Mouse (Mus musculus) G1E (cell line): ENCODE measurements around the gene Slc38a2. TPM values are rescaled to one million over a fixed set of nuclear protein-coding genes. Genes with fewer than 3 reads are reported as not detected.

Experiments used
- ATAC-seq: 2 replicates; pipeline ENCODE4 v1.8.0; 2016; ENCODE audit warnings: mild to moderate bottlenecking; ENCODE audit not compliant: insufficient number of reproducible peaks, poor library complexity, low FRiP score, severe bottlenecking; ENCODE audit errors: extremely low read depth
- DNase-seq: peaks from one replicate; pipeline ENCODE4 v3.0.0; 2012; ENCODE audit warnings: low spot score
- H3K27me3 ChIP-seq: 2 replicates; pipeline ENCODE4 v1.6.1; 2012; ENCODE audit warnings: mild to moderate bottlenecking, low read length, inconsistent platforms; ENCODE audit not compliant: insufficient read depth
- H3K36me3 ChIP-seq: replicated peaks from 2 replicates; pipeline ENCODE3; 2012; ENCODE audit warnings: mild to moderate bottlenecking, inconsistent platforms
- H3K4me1 ChIP-seq: 2 replicates; pipeline ENCODE4 v1.6.1; 2012; ENCODE audit warnings: low read depth, low read length, inconsistent platforms, mixed read lengths; ENCODE audit not compliant: insufficient read depth
- H3K4me3 ChIP-seq: 2 replicates; pipeline ENCODE4 v1.5.1; 2012; ENCODE audit warnings: low read depth, mild to moderate bottlenecking, inconsistent platforms, low read length, moderate library complexity, mixed read lengths
- H3K9me3 ChIP-seq: replicated peaks from 2 replicates; pipeline ENCODE4 v1.6.1; 2012; ENCODE audit warnings: inconsistent platforms
- CTCF ChIP-seq: IDR thresholded peaks from 2 replicates; pipeline ENCODE4 v1.5.1; 2012; ENCODE audit warnings: low read depth, low read length, inconsistent platforms, mixed read lengths
- GATA1 ChIP-seq: IDR thresholded peaks from 2 replicates; pipeline ENCODE4 v1.6.1; 2012; ENCODE audit warnings: borderline replicate concordance, low read length, inconsistent platforms, mixed read lengths
- GATA2 ChIP-seq: IDR thresholded peaks from 2 replicates; pipeline ENCODE4 v1.6.1; 2012; ENCODE audit warnings: low read depth, low read length, inconsistent platforms, borderline replicate concordance
- POLR2AphosphoS5 ChIP-seq: IDR thresholded peaks from 2 replicates; pipeline ENCODE4 v1.6.1; 2012; ENCODE audit warnings: low read depth, low read length, inconsistent platforms; ENCODE audit not compliant: insufficient replicate concordance
- TAL1 ChIP-seq: conservative IDR thresholded peaks from 2 replicates; pipeline ENCODE4 v1.6.1; 2012; ENCODE audit warnings: low read depth, low read length, inconsistent platforms, mixed read lengths
- polyA plus RNA-seq: library from polyadenylated mRNA; stranded (reverse); fragments of >175 nt; gene quantifications from 2 replicates; pipeline ENCODE4 v1.2.3, GENCODE M21; 2012
- total RNA-seq, 2 experiments: library from RNA; stranded (forward) in 1 of 2; stranded (reverse) in 1 of 2; fragments of 200-1000 nt in 1 of 2; fragments of >200 nt in 1 of 2; fragmentation: Nextera tagmentation in 1 of 2; gene quantifications; 2 replicates each; pipeline ENCODE4 v1.2.3; 2014 to 2017

The Slc38a2 gene
- total and polyA plus RNA-seq, 3 experiments: 24.1 to 146 (median 104) TPM

DNA sequence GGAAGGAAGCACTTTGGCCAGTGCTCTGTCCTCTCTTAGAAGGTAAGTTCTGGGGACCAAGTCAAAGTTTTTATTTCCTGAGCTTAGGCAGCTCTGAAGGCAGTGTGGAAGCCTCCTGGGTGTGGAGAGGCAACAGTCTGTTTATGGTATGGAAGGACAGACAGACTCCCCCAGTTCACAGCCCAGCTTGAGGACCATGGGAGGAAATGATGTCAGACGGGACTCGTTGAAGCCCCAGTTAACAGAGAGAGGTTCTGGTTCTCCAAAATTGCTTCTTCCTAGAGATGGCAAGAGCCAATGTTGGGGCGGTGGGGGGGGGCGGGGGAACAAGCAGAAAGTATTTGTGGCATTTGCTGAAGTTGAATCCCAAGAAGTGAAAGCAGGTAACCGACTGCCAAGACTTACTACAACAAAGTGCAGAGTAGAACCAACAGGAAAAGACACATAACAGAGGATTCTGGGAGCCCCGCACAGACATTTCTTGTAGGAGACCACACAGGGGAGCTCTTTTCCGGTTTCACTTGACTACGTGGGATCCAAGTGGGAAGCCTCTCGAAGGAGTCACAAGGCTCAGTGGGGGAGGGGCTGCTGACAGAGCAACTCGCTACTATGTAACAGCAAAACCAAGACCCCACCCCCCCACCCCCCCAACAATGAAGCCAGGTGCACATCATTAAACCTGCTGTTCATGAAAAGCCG is 15.2 kb downstream of the Slc38a2 start:
- DNase-seq (no peak), ATAC-seq (no peak)
- Histone ChIP-seq H3K4me3 (no peak overlapping the region), H3K36me3 (peaks cover 23% of the 10 kb centered on the region), H3K9me3 (no peaks in the 10 kb centered on the region), H3K4me1 (peaks cover 14% of the 10 kb centered on the region), H3K27me3 (peaks cover 2% of the 10 kb centered on the region; the same call in 1 of the 2 replicates)
- TF ChIP-seq CTCF (no peak), GATA1 (no peak), TAL1 (no peak)

DNA sequence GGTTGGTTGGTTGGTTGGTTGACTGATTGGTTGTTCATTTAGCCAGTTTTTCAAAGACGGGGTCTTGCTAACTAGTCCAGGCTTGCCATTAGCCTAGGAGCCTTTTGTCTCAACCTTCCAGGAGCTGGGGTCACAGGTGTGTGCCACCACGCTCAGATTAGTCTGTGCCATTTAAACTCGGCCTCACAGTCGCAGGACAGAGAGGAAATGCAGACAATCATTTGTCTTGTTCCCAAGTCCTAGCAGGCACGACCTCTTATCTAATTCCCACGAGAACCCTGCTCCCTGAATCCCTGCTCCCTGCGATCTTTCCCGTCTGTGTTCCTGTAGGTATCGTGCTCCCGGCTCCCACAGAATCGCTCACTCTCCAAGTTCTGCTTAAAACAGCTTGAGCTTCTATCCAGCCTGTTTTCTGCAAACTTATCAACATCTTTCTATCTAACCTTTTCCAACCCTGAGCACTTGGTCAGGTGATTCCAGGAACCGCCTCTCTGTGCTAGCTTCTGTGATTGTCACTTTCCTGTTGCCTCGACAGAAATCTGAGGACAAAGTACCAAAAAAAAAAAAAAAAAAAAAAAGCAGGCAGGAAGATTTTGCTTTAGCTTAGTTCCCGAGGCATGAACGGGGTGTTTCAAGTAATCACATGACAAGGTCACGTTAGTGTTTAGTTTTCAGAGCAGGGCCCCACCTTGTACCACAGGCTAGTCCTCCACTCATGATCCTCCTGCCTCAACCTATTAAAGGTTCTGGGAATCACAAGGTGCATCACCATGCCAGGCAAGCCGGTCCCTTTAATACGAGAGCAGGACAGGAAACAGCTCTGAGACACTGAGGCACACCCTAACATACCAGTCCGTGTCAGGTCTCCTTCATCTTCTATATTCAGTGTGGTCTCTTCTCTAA is 20.4 kb downstream of the Slc38a2 start:
- DNase-seq: no peak
- ATAC-seq: no peak
- Histone ChIP-seq H3K9me3 (no peaks in the 10 kb centered on the region), H3K4me3 (no peak overlapping the region), H3K4me1 (peaks cover 2% of the 10 kb centered on the region; the same call in 1 of the 2 replicates), H3K27me3 (peaks cover 4% of the 10 kb centered on the region; the same call in 1 of the 2 replicates), H3K36me3 (no peaks in the 10 kb centered on the region)
- TF ChIP-seq TAL1 (no peak), GATA1 (no peak), POLR2AphosphoS5 (no peak), CTCF (no peak), GATA2 (no peak)

DNA sequence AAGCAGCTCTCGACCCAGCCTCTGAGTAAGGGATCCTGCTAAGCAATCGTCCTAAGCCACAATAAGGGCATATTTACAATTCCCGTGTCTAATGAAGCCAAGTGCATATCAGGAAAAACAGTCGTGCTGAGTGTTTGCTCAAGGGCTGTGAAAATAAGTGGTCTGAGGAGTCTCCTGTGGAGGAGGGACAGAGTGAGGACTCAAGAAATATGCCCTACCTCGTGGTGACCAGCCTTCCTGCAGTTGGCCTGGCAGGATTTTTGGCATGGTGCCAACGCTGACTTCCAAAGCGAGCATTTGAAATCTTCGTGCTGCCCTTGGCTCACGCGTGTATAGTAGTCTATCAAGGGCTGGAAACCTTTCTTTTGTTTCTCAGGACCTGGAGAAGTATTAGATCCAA is 23.0 kb downstream of the Slc38a2 start:
- ATAC-seq (no peak), DNase-seq (no peak)
- Histone ChIP-seq H3K4me3 (no peak overlapping the region), H3K9me3 (no peaks in the 10 kb centered on the region), H3K27me3 (peaks cover 4% of the 10 kb centered on the region; the same call in 1 of the 2 replicates), H3K36me3 (no peaks in the 10 kb centered on the region), H3K4me1 (no peaks in the 10 kb centered on the region)
- TF ChIP-seq CTCF (no peak), GATA1 (no peak), POLR2AphosphoS5 (no peak), TAL1 (no peak), GATA2 (no peak)

DNA sequence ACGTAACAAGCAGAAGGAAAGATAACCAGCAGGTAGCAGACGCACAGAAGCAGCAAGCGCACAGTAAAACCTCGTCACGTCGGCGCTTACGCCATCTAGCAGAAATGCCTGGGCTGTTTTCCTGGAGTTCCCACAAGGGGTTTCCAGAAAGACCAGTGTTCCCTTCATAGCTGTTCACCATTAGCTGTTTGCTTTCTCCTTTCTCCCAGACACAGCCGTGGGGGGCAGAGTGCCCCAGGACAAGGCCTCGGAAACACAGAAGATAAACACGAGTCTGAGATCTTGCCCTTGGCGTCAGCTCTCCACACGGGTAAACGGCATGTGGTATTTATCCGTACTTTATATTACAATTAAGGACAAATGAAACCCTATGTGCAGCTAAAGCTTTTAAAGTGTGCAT is 23.8 kb downstream of the Slc38a2 start:
- no peaks in the 10 kb centered on the region for H3K9me3 ChIP-seq
- DNase-seq: no peak

DNA sequence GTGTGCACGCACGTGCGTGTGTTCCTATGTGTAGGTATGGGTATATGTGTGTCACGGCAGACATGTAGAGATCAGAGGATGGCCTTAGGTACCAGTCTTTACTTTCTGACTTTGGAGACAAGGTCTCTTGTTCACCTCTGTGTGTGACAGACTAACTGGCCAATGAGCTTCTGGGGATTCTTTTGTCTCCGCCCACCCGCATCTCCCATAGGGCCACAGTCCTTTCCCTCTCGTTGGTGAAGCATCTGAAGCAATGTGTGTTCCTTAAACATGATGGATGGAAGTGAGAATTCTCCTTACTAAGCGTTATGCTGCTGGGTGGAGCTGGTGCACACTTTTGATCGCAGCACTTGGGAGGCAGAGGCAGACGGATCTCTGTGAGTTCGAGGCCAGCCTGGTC is 24.5 kb downstream of the Slc38a2 start:
- Histone ChIP-seq H3K4me1 (no peaks in the 10 kb centered on the region), H3K36me3 (no peaks in the 10 kb centered on the region), H3K27me3 (0 out of 2 replicates have a peak, but pooled peaks cover 4% of the 10 kb centered on the region), H3K9me3 (no peaks in the 10 kb centered on the region), H3K4me3 (no peak overlapping the region)
- TF ChIP-seq GATA1 (no peak), CTCF (no peak), POLR2AphosphoS5 (no peak), TAL1 (no peak), GATA2 (no peak)
- DNase-seq (no peak), ATAC-seq (no peak)

More for the DNA sequence above, 23.8 kb downstream of the Slc38a2 start:
- Histone ChIP-seq H3K4me3 (no peak overlapping the region), H3K36me3 (no peaks in the 10 kb centered on the region), H3K4me1 (no peaks in the 10 kb centered on the region), H3K27me3 (0 out of 2 replicates have a peak, but pooled peaks cover 4% of the 10 kb centered on the region)
- no peak for ATAC-seq
- TF ChIP-seq CTCF: no peak
- TF ChIP-seq GATA2: no peak
- no peak for TF ChIP-seq GATA1
- TF ChIP-seq TAL1: no peak
- no peak for TF ChIP-seq POLR2AphosphoS5

DNA sequence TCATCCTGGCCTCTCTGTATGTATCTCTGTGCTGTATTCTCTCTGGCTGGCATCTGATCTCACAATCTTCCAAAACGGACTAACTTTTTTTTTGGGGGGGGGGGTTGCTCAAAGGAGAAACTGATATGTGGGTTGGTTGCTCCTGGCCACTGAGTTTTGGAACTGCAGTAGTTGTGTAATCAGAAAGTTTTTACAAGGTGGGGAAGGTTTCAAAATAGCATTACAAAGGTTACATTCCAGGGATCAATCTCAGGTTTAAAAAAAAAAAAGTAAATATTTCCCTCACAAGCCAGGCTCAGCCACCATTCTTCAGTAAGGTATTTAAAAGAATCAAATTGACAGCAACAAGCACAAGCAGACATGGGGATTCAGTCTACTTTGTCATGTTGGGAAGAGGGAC is 25.4 kb downstream of the Slc38a2 start:
- Histone ChIP-seq H3K4me1 (no peaks in the 10 kb centered on the region), H3K4me3 (no peak overlapping the region), H3K27me3 (0 out of 2 replicates have a peak, but pooled peaks cover 2% of the 10 kb centered on the region), H3K9me3 (no peaks in the 10 kb centered on the region), H3K36me3 (no peaks in the 10 kb centered on the region)
- TF ChIP-seq GATA2 (no peak), TAL1 (no peak), POLR2AphosphoS5 (no peak)
- no peak for DNase-seq
- no peak for ATAC-seq
